Mouse (Mus musculus) G1E (cell line): ENCODE measurements around the gene Tiparp.

Experiments used
- CTCF ChIP-seq: IDR thresholded peaks from 2 replicates; pipeline ENCODE4 v1.5.1; 2012; ENCODE audit warnings: low read depth, low read length, inconsistent platforms, mixed read lengths
- GATA1 ChIP-seq: IDR thresholded peaks from 2 replicates; pipeline ENCODE4 v1.6.1; 2012; ENCODE audit warnings: borderline replicate concordance, low read length, inconsistent platforms, mixed read lengths
- POLR2AphosphoS5 ChIP-seq: IDR thresholded peaks from 2 replicates; pipeline ENCODE4 v1.6.1; 2012; ENCODE audit warnings: low read depth, low read length, inconsistent platforms; ENCODE audit not compliant: insufficient replicate concordance

DNA sequence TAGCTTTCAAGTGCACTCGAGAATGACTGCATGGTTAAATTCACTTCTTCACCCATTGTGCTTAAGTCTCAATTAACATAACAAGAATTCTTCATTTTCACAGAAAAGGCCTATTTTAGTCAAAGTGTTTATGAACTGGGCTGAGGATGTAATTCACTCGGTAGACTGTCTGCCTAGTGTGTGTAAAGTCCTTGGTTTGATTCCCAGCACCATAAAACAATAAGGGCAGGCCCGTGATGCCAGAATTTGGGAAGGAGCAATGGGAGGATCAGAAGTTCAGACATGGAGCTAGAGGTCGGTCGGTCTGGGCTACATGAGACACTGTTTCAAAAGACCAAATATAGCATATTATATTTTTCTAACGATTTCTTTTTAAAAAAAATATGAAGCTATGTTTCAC is 70.9 kb downstream of the Tiparp start:
- TF ChIP-seq CTCF (no peak), POLR2AphosphoS5 (no peak), GATA1 (no peak)
